Mouse (Mus musculus) C2C12 (cell line): ENCODE results near the gene Ccz1.

Experiments
- CEBPB ChIP-seq: IDR thresholded peaks from one replicate; pipeline ENCODE4 v1.6.1; 2011; ENCODE audit warnings: low read depth, mild to moderate bottlenecking, control low read depth, moderate library complexity
- CTCF ChIP-seq: IDR thresholded peaks from one replicate; pipeline ENCODE4 v1.5.1; 2011; ENCODE audit not compliant: control insufficient read depth, insufficient read depth, insufficient read length
- FOSL1 ChIP-seq: IDR thresholded peaks from one replicate; pipeline ENCODE4 v1.8.0; 2011; ENCODE audit warnings: mild to moderate bottlenecking, low read length; ENCODE audit not compliant: poor library complexity, insufficient read depth, severe bottlenecking
- MAX ChIP-seq: IDR thresholded peaks from one replicate; pipeline ENCODE4 v1.6.1; 2011; ENCODE audit warnings: mild to moderate bottlenecking, control low read depth
- MYOD1 ChIP-seq: IDR thresholded peaks from one replicate; pipeline ENCODE4 v1.6.1; 2011; ENCODE audit warnings: low read depth; ENCODE audit not compliant: control insufficient read depth, insufficient read length
- MYOG ChIP-seq: IDR thresholded peaks from one replicate; pipeline ENCODE4 v1.6.1; 2011; ENCODE audit not compliant: control insufficient read depth, insufficient read length; ENCODE audit errors: extremely low read depth
- USF1 ChIP-seq: IDR thresholded peaks from one replicate; pipeline ENCODE4 v1.6.1; 2011; ENCODE audit warnings: low read depth, mild to moderate bottlenecking, control low read depth, moderate library complexity

DNA sequence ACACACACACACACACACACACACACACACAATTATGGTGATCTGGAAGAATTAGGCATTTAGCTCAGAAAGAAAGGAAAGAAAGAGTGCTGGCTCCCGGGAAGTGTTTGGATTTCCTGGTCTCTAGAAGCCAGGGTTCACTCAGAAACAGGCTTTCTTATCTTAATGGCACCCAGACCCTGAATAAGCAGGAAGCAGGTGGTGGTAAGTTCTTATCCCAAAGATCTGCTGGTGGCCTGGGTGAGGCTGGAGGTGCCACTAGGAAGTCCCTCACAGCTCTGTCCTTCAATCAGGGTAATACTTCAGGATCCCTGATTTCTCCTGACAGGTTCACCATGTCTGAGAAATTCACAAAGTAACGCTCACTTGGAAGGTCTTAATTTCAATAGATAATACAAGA lies 32.3 kb downstream of the Ccz1 start:
- no peak for TF ChIP-seq CTCF
- no peak for TF ChIP-seq MAX
- TF ChIP-seq USF1, result no peak
- TF ChIP-seq MYOG, result no peak
- no peak for TF ChIP-seq MYOD1
- no peak for TF ChIP-seq CEBPB
- TF ChIP-seq FOSL1, result no peak
